Mouse (Mus musculus) embryonic facial prominence, embryonic 14.5 days (tissue): ENCODE measurements around the gene Nck2. TPM values are rescaled to one million over a fixed set of nuclear protein-coding genes. Genes with fewer than 3 reads are reported as not detected.
A peak's percentile ranks its signal among the peaks of the same experiment; 100 is the strongest.

ENCODE experiments used
- ATAC-seq: fragments of 200-750 bp; cut with Nextera tagmentation; 2 replicates; pipeline ENCODE4 v1.8.0; 2017; ENCODE audit warnings: low read depth, moderate number of reproducible peaks, moderate TSS enrichment
- DNase-seq: peaks from one replicate; pipeline ENCODE4 v3.0.0-alpha.2; 2015; ENCODE audit warnings: low spot score
- H3K27ac ChIP-seq: fragments of 300-500 bp; sonication (generic); replicated peaks from 2 replicates; pipeline ENCODE4 v1.5.1; 2014; ENCODE audit warnings: low read depth, mild to moderate bottlenecking, low read length, moderate library complexity
- H3K27me3 ChIP-seq: fragments of 300-500 bp; sonication (generic); replicated peaks from 2 replicates; pipeline ENCODE4 v1.6.1; 2014; ENCODE audit warnings: low read length; ENCODE audit not compliant: control insufficient read depth, insufficient read depth
- H3K36me3 ChIP-seq: fragments of 300-500 bp; sonication (generic); 2 replicates; pipeline ENCODE4 v1.6.1; 2014; ENCODE audit warnings: low read length, mixed read lengths; ENCODE audit not compliant: control insufficient read depth, insufficient read depth
- H3K4me1 ChIP-seq: fragments of 300-500 bp; sonication (generic); 2 replicates; pipeline ENCODE4 v1.6.1; 2014; ENCODE audit warnings: antibody characterized with exemption, low read length; ENCODE audit not compliant: control insufficient read depth, insufficient read depth
- H3K4me2 ChIP-seq: fragments of 300-500 bp; sonication (generic); 2 replicates; pipeline ENCODE4 v1.6.1; 2014; ENCODE audit warnings: low read depth, mild to moderate bottlenecking, low read length, moderate library complexity, mixed read lengths
- H3K4me3 ChIP-seq: fragments of 300-500 bp; sonication (generic); 2 replicates; pipeline ENCODE4 v1.5.1; 2014; ENCODE audit warnings: low read depth, mild to moderate bottlenecking, low read length
- H3K9ac ChIP-seq: fragments of 300-500 bp; sonication (generic); 2 replicates; pipeline ENCODE4 v1.6.1; 2014; ENCODE audit warnings: low read depth, mild to moderate bottlenecking, low read length, moderate library complexity, mixed read lengths
- H3K9me3 ChIP-seq: fragments of 300-500 bp; sonication (generic); 2 replicates; pipeline ENCODE4 v1.6.1; 2016; ENCODE audit warnings: low read length; ENCODE audit not compliant: control insufficient read depth
- WGBS: fragments of 180-500 bp; shearing (Covaris S2); extraction: QIAGEN DNeasy Blood & Tissue Kit; methylation state at CpG from one replicate; pipeline ENCODE4 v1.1.7; 2014; 5-methylcytosine and 5-hydroxymethylcytosine counted together
- polyA plus RNA-seq: library from polyadenylated mRNA; unstranded; fragments of >200 nt; fragmentation: Nextera tagmentation; extraction: Ambion mirVana; gene quantifications from 2 replicates; pipeline ENCODE4 v1.2.1, GENCODE M21; 2014

Gene Nck2
- polyA plus RNA-seq, 1 experiment from 2014 or later = 37.3 TPM

- DNase-seq = no peak
- H3K4me3 ChIP-seq = no peak overlapping the region
- H3K9me3 ChIP-seq = no peaks in the 10 kb centered on the region
- H3K4me2 ChIP-seq = no peak overlapping the region
- H3K27me3 ChIP-seq = no peaks in the 10 kb centered on the region
- no peak overlapping the region for H3K27ac ChIP-seq
- no peaks in the 10 kb centered on the region for H3K36me3 ChIP-seq
- WGBS = 91% methylated on average over 1 of the region's 1 CpGs
- no peak for ATAC-seq
- no peak overlapping the region for H3K9ac ChIP-seq
- H3K4me1 ChIP-seq = no peaks in the 10 kb centered on the region
Measured at GRCm38 (mm10) chr1:43589001-43589400, 144.6 kb downstream of the Nck2 start.

- ATAC-seq = no peak
- Histone ChIP-seq H3K4me1 (peaks cover under 1% of the 10 kb centered on the region; the same call in 1 of the 2 replicates), H3K36me3 (no peaks in the 10 kb centered on the region), H3K27me3 (no peaks in the 10 kb centered on the region), H3K9ac (no peak overlapping the region), H3K4me3 (no peak overlapping the region), H3K27ac (no peak overlapping the region), H3K4me2 (no peak overlapping the region), H3K9me3 (no peaks in the 10 kb centered on the region)
- DNase-seq = no peak
- WGBS = 66% methylated on average over 2 of the region's 2 CpGs
Measured at GRCm38 (mm10) chr1:43589910-43590309, 145.5 kb downstream of the Nck2 start.

- Histone ChIP-seq H3K4me2 (no peak overlapping the region), H3K36me3 (no peaks in the 10 kb centered on the region), H3K4me1 (peaks cover 4% of the 10 kb centered on the region; the same call in 1 of the 2 replicates), H3K27me3 (no peaks in the 10 kb centered on the region), H3K9me3 (no peaks in the 10 kb centered on the region), H3K27ac (no peak overlapping the region), H3K9ac (no peak overlapping the region), H3K4me3 (no peak overlapping the region)
- ATAC-seq = peak; percentile 88; the same call in 1 of the 2 replicates
- peak; percentile 46 for DNase-seq
- 67% methylated on average over 1 of the region's 1 CpGs for WGBS
Measured at GRCm38 (mm10) chr1:43590727-43591126, 146.3 kb downstream of the Nck2 start.

GRCm38 (mm10) chr1:43593069-43593468, 148.7 kb downstream of the Nck2 start:
- WGBS = 81% methylated on average over 3 of the region's 3 CpGs
- ATAC-seq = no peak

GRCm38 (mm10) chr1:43594738-43595137, 150.4 kb downstream of the Nck2 start:
- ATAC-seq = peak; percentile 35; the same call in 1 of the 2 replicates
- peak; percentile 38 for DNase-seq
- H3K4me1 ChIP-seq = peaks cover 4% of the 10 kb centered on the region; the same call in 1 of the 2 replicates
- H3K4me3 ChIP-seq = no peak overlapping the region
- H3K27me3 ChIP-seq = no peaks in the 10 kb centered on the region
- H3K4me2 ChIP-seq = no peak overlapping the region
- no peak overlapping the region for H3K27ac ChIP-seq
- no peak overlapping the region for H3K9ac ChIP-seq
- H3K9me3 ChIP-seq = no peaks in the 10 kb centered on the region
- 56% methylated on average over 4 of the region's 4 CpGs for WGBS
- H3K36me3 ChIP-seq = no peaks in the 10 kb centered on the region

More at GRCm38 (mm10) chr1:43593069-43593468, 148.7 kb downstream of the Nck2 start:
- Histone ChIP-seq H3K27ac (no peak overlapping the region), H3K27me3 (no peaks in the 10 kb centered on the region), H3K9me3 (no peaks in the 10 kb centered on the region), H3K36me3 (no peaks in the 10 kb centered on the region), H3K4me3 (no peak overlapping the region), H3K9ac (no peak overlapping the region), H3K4me2 (no peak overlapping the region), H3K4me1 (peaks cover 4% of the 10 kb centered on the region; the same call in 1 of the 2 replicates)
- DNase-seq = no peak

- Histone ChIP-seq H3K4me3 (no peak overlapping the region), H3K9me3 (peaks cover 5% of the 10 kb centered on the region; the same call in 1 of the 2 replicates), H3K4me2 (no peak overlapping the region), H3K9ac (no peak overlapping the region), H3K27me3 (no peaks in the 10 kb centered on the region), H3K4me1 (peaks cover 4% of the 10 kb centered on the region; the same call in 1 of the 2 replicates), H3K27ac (no peak overlapping the region), H3K36me3 (no peaks in the 10 kb centered on the region)
- no peak for ATAC-seq
- DNase-seq = no peak
Measured at GRCm38 (mm10) chr1:43597731-43598130, 153.4 kb downstream of the Nck2 start.

- Histone ChIP-seq H3K36me3 (no peaks in the 10 kb centered on the region), H3K27me3 (no peaks in the 10 kb centered on the region), H3K27ac (no peak overlapping the region), H3K9ac (no peak overlapping the region), H3K4me1 (peaks cover 4% of the 10 kb centered on the region; the same call in 1 of the 2 replicates), H3K4me2 (no peak overlapping the region), H3K9me3 (peaks cover 5% of the 10 kb centered on the region; the same call in 1 of the 2 replicates), H3K4me3 (no peak overlapping the region)
- DNase-seq = no peak
- no peak for ATAC-seq
Measured at GRCm38 (mm10) chr1:43599483-43599882, 155.1 kb downstream of the Nck2 start.

GRCm38 (mm10) chr1:43601054-43601453, 156.7 kb downstream of the Nck2 start:
- no peak overlapping the region for H3K4me2 ChIP-seq
- no peaks in the 10 kb centered on the region for H3K4me1 ChIP-seq
- H3K9me3 ChIP-seq = peaks cover 5% of the 10 kb centered on the region; the same call in 1 of the 2 replicates
- no peak overlapping the region for H3K27ac ChIP-seq
- H3K4me3 ChIP-seq = no peak overlapping the region
- DNase-seq (no peak), ATAC-seq (no peak)
- 51% methylated on average over 8 of the region's 8 CpGs for WGBS
- H3K36me3 ChIP-seq = no peaks in the 10 kb centered on the region
- H3K9ac ChIP-seq = no peak overlapping the region
- no peaks in the 10 kb centered on the region for H3K27me3 ChIP-seq

- Histone ChIP-seq H3K36me3 (no peaks in the 10 kb centered on the region), H3K4me1 (no peaks in the 10 kb centered on the region), H3K27me3 (no peaks in the 10 kb centered on the region), H3K4me3 (no peak overlapping the region), H3K9me3 (no peaks in the 10 kb centered on the region), H3K4me2 (no peak overlapping the region), H3K27ac (no peak overlapping the region), H3K9ac (no peak overlapping the region)
- peak; percentile 57 for DNase-seq
- 46% methylated on average over 4 of the region's 4 CpGs for WGBS
- 0 out of 2 replicates have a peak, but pooled peaks have one; percentile 55 for ATAC-seq
Measured at GRCm38 (mm10) chr1:43615948-43616347, 171.6 kb downstream of the Nck2 start.
